Mouse (Mus musculus): Measurements from ENCODE around the gene Zfp653. TPM values are rescaled to one million over a fixed set of nuclear protein-coding genes. Genes with fewer than 3 reads are reported as not detected.

The Zfp653 gene
- polyA plus RNA-seq, 1 experiment from 2014 or later, result 18.6 TPM

- Histone ChIP-seq H3K4me1 (no peaks in the 10 kb centered on the region), H3K36me3 (peaks cover 37% of the 10 kb centered on the region), H3K9me3 (replicated peaks) (no peaks in the 10 kb centered on the region), H3K4me2 (no peak overlapping the region), H3K9ac (replicated peaks) (no peak overlapping the region), H3K4me3 (replicated peaks) (no peak overlapping the region), H3K27ac (replicated peaks) (no peak overlapping the region), H3K27me3 (replicated peaks) (no peaks in the 10 kb centered on the region)
- no peak for ATAC-seq (ENCODE audit: low FRiP score)
- WGBS, result 84% methylated on average over 7 of the region's 7 CpGs
Measured at GRCm38 (mm10) chr9:22017208-22017825, 53.9 kb downstream of the Zfp653 start.

- no peak for ATAC-seq (ENCODE audit: low FRiP score)
- no peak overlapping the region for H3K4me2 ChIP-seq
- 67% methylated on average over 10 of the region's 10 CpGs for WGBS
- H3K4me3 ChIP-seq (replicated peaks), result no peak overlapping the region
- no peak overlapping the region for H3K27ac ChIP-seq (replicated peaks)
- no peaks in the 10 kb centered on the region for H3K9me3 ChIP-seq (replicated peaks)
- H3K9ac ChIP-seq (replicated peaks), result no peak overlapping the region
- H3K36me3 ChIP-seq, result peaks cover 47% of the 10 kb centered on the region
- no peaks in the 10 kb centered on the region for H3K27me3 ChIP-seq (replicated peaks)
- no peaks in the 10 kb centered on the region for H3K4me1 ChIP-seq
Measured at GRCm38 (mm10) chr9:22016245-22016644, 54.9 kb downstream of the Zfp653 start.

- peaks cover 76% of the 10 kb centered on the region for H3K36me3 ChIP-seq
- ATAC-seq (ENCODE audit: low FRiP score), result peak; percentile 17; the same call in 1 of the 2 replicates
- no peaks in the 10 kb centered on the region for H3K27me3 ChIP-seq (replicated peaks)
- no peaks in the 10 kb centered on the region for H3K4me1 ChIP-seq
- no peaks in the 10 kb centered on the region for H3K9me3 ChIP-seq (replicated peaks)
- 93% methylated on average over 13 of the region's 13 CpGs for WGBS
- no peak overlapping the region for H3K4me2 ChIP-seq
- no peak overlapping the region for H3K27ac ChIP-seq (replicated peaks)
- no peak overlapping the region for H3K4me3 ChIP-seq (replicated peaks)
- H3K9ac ChIP-seq (replicated peaks), result no peak overlapping the region
Measured at GRCm38 (mm10) chr9:22012731-22013130, 58.4 kb downstream of the Zfp653 start.

- ATAC-seq (ENCODE audit: low FRiP score), result 0 out of 2 replicates have a peak, but pooled peaks have one; percentile 8
- WGBS, result 89% methylated on average over 5 of the region's 5 CpGs
- no peak overlapping the region for H3K4me2 ChIP-seq
- H3K27me3 ChIP-seq (replicated peaks), result no peaks in the 10 kb centered on the region
- H3K36me3 ChIP-seq, result peaks cover 86% of the 10 kb centered on the region
- no peak overlapping the region for H3K27ac ChIP-seq (replicated peaks)
- peaks cover 4% of the 10 kb centered on the region; the same call in 1 of the 2 replicates for H3K4me1 ChIP-seq
- no peak overlapping the region for H3K4me3 ChIP-seq (replicated peaks)
- H3K9ac ChIP-seq (replicated peaks), result no peak overlapping the region
- no peaks in the 10 kb centered on the region for H3K9me3 ChIP-seq (replicated peaks)
Measured at GRCm38 (mm10) chr9:22011055-22011454, 60.1 kb downstream of the Zfp653 start.

Small RNAs within 50 kb of the gene (microRNA-seq; reads per million reads assigned to microRNA genes)
- gene Mir7084, result not detected

Other genes with a start within 250 kb of the Zfp653 start
- 0.42 and 1.1 TPM in 2 replicates for gene Angptl8, start 235.9 kb downstream of the Zfp653 start, polyA plus RNA-seq (2015; fragmentation: Nextera tagmentation; extraction: Ambion mirVana)
- gene Dock6, start 218.7 kb downstream of the Zfp653 start, polyA plus RNA-seq (2015; fragmentation: Nextera tagmentation; extraction: Ambion mirVana), result 14.0 and 22.5 TPM in 2 replicates
- 23.6 and 24.7 TPM in 2 replicates for gene Rab3d, start 153.2 kb downstream of the Zfp653 start, polyA plus RNA-seq (2015; fragmentation: Nextera tagmentation; extraction: Ambion mirVana)
- 8.9 and 10.0 TPM in 2 replicates for gene Ccdc159, start 143.9 kb downstream of the Zfp653 start, polyA plus RNA-seq (2015; fragmentation: Nextera tagmentation; extraction: Ambion mirVana)
- gene Tmem205, start 143.8 kb downstream of the Zfp653 start, polyA plus RNA-seq (2015; fragmentation: Nextera tagmentation; extraction: Ambion mirVana), result 52.8 and 54.6 TPM in 2 replicates
- 86.4 and 100 TPM in 2 replicates for gene Plppr2, start 134.3 kb downstream of the Zfp653 start, polyA plus RNA-seq (2015; fragmentation: Nextera tagmentation; extraction: Ambion mirVana)
- 9.5 and 10.8 TPM in 2 replicates for gene Swsap1, start 115.6 kb downstream of the Zfp653 start, polyA plus RNA-seq (2015; fragmentation: Nextera tagmentation; extraction: Ambion mirVana)
- gene Epor, start 107.9 kb downstream of the Zfp653 start, polyA plus RNA-seq (2015; fragmentation: Nextera tagmentation; extraction: Ambion mirVana), result 1.0 and 2.2 TPM in 2 replicates
- 1.6 and 4.6 TPM in 2 replicates for gene Rgl3, start 81.9 kb downstream of the Zfp653 start, polyA plus RNA-seq (2015; fragmentation: Nextera tagmentation; extraction: Ambion mirVana)
- 4.0 and 4.5 TPM in 2 replicates for gene Ccdc151, start 68.7 kb downstream of the Zfp653 start, polyA plus RNA-seq (2015; fragmentation: Nextera tagmentation; extraction: Ambion mirVana)
- gene Prkcsh, start 68.6 kb downstream of the Zfp653 start, polyA plus RNA-seq (2015; fragmentation: Nextera tagmentation; extraction: Ambion mirVana), result 93.8 and 99.4 TPM in 2 replicates
- 67.4 and 96.9 TPM in 2 replicates for gene Elavl3, start 19.4 kb downstream of the Zfp653 start, polyA plus RNA-seq (2015; fragmentation: Nextera tagmentation; extraction: Ambion mirVana)
- gene Gm49318, start 117 bp downstream of the Zfp653 start, polyA plus RNA-seq (2015; fragmentation: Nextera tagmentation; extraction: Ambion mirVana), result not detected in 2 replicates
- gene Ecsit, start 14.1 kb upstream of the Zfp653 start, polyA plus RNA-seq (2015; fragmentation: Nextera tagmentation; extraction: Ambion mirVana), result 63.9 and 65.5 TPM in 2 replicates
- gene Cnn1, start 27.8 kb upstream of the Zfp653 start, polyA plus RNA-seq (2015; fragmentation: Nextera tagmentation; extraction: Ambion mirVana), result 0.84 and 34.2 TPM in 2 replicates
- 183 and 193 TPM in 2 replicates for gene Elof1, start 45.8 kb upstream of the Zfp653 start, polyA plus RNA-seq (2015; fragmentation: Nextera tagmentation; extraction: Ambion mirVana)
- gene Acp5, start 64.3 kb upstream of the Zfp653 start, polyA plus RNA-seq (2015; fragmentation: Nextera tagmentation; extraction: Ambion mirVana), result 1.0 and 7.1 TPM in 2 replicates
- 92.5 and 97.0 TPM in 2 replicates for gene Pigyl, start 85.5 kb upstream of the Zfp653 start, polyA plus RNA-seq (2015; fragmentation: Nextera tagmentation; extraction: Ambion mirVana)
- 0.42 and 0.58 TPM in 2 replicates for gene Zfp872, start 116.7 kb upstream of the Zfp653 start, polyA plus RNA-seq (2015; fragmentation: Nextera tagmentation; extraction: Ambion mirVana)
- 8.8 and 14.0 TPM in 2 replicates for gene Zfp809, start 154.3 kb upstream of the Zfp653 start, polyA plus RNA-seq (2015; fragmentation: Nextera tagmentation; extraction: Ambion mirVana)
- 6.8 and 7.6 TPM in 2 replicates for gene Zfp599, start 188.5 kb upstream of the Zfp653 start, polyA plus RNA-seq (2015; fragmentation: Nextera tagmentation; extraction: Ambion mirVana)
- gene Zfp810, start 236.3 kb upstream of the Zfp653 start, polyA plus RNA-seq (2015; fragmentation: Nextera tagmentation; extraction: Ambion mirVana), result 27.0 and 28.8 TPM in 2 replicates

Measured in neural tube, embryonic 15.5 days (tissue).